Mouse (Mus musculus) forebrain, embryonic 12.5 days (tissue): ENCODE results near the gene Golgb1. TPM values are rescaled to one million over a fixed set of nuclear protein-coding genes. Genes with fewer than 3 reads are reported as not detected.

Experiments
- ATAC-seq: fragments of 200-750 bp; cut with Nextera tagmentation; 2 replicates; pipeline ENCODE4 v1.8.0; 2017; ENCODE audit warnings: moderate TSS enrichment; ENCODE audit not compliant: low FRiP score
- H3K27ac ChIP-seq: fragments of 300-500 bp; sonication (generic); 2 replicates; pipeline ENCODE4 v1.5.1; 2016; ENCODE audit warnings: mild to moderate bottlenecking
- H3K27me3 ChIP-seq: fragments of 300-500 bp; sonication (generic); 2 replicates; pipeline ENCODE4 v1.6.1; 2016; ENCODE audit warnings: mild to moderate bottlenecking
- H3K36me3 ChIP-seq: fragments of 300-500 bp; sonication (generic); replicated peaks from 2 replicates; pipeline ENCODE4 v1.6.1; 2016; ENCODE audit warnings: mild to moderate bottlenecking
- H3K4me1 ChIP-seq: fragments of 300-500 bp; sonication (generic); 2 replicates; pipeline ENCODE4 v1.6.1; 2016
- H3K4me2 ChIP-seq: fragments of 300-500 bp; sonication (generic); 2 replicates; pipeline ENCODE4 v1.6.1; 2016; ENCODE audit warnings: mild to moderate bottlenecking, moderate library complexity
- H3K4me3 ChIP-seq: fragments of 300-500 bp; sonication (generic); replicated peaks from 2 replicates; pipeline ENCODE4 v1.5.1; 2016; ENCODE audit warnings: mild to moderate bottlenecking
- H3K9ac ChIP-seq: fragments of 300-500 bp; sonication (generic); 2 replicates; pipeline ENCODE4 v1.6.1; 2016; ENCODE audit warnings: mild to moderate bottlenecking
- H3K9me3 ChIP-seq: fragments of 300-500 bp; sonication (generic); 2 replicates; pipeline ENCODE4 v1.6.1; 2016
- WGBS: fragments of 180-500 bp; shearing (Covaris S2); methylation state at CpG from one replicate; pipeline ENCODE4 v1.1.7; 2016; 5-methylcytosine and 5-hydroxymethylcytosine counted together
- polyA plus RNA-seq: library from polyadenylated mRNA; unstranded; fragments of >200 nt; fragmentation: Nextera tagmentation; extraction: Ambion mirVana; gene quantifications from 2 replicates; pipeline ENCODE4 v1.2.1, GENCODE M21; 2016

The Golgb1 gene
- polyA plus RNA-seq, 1 experiment from 2014 or later: 74.7 TPM

DNA sequence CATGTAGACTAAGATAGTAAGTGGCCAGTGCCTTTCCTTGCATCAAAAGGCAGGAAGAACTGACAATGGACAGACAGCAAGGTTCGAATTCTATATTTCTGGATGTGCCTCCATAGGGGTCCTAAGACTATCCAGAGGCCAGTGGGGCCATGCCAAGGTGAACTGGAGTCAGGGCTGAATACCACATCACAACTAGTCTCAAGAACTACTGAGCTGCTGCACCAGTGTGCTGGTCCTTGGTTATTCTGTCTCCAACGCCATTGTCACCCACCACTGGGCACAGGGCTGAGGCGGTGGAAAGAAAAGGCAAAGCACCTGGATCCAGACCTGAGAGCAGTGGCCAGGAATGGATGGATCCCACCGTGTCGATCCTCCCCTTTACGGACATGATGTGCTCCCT is 57.6 kb downstream of the Golgb1 start:
- Histone ChIP-seq H3K9ac (no peak overlapping the region), H3K9me3 (no peaks in the 10 kb centered on the region), H3K4me2 (no peak overlapping the region), H3K27me3 (no peaks in the 10 kb centered on the region), H3K27ac (no peak overlapping the region), H3K4me1 (no peaks in the 10 kb centered on the region), H3K4me3 (no peak overlapping the region), H3K36me3 (peaks cover 58% of the 10 kb centered on the region)
- ATAC-seq: no peak
- 94% methylated on average over 6 of the region's 6 CpGs for WGBS

DNA sequence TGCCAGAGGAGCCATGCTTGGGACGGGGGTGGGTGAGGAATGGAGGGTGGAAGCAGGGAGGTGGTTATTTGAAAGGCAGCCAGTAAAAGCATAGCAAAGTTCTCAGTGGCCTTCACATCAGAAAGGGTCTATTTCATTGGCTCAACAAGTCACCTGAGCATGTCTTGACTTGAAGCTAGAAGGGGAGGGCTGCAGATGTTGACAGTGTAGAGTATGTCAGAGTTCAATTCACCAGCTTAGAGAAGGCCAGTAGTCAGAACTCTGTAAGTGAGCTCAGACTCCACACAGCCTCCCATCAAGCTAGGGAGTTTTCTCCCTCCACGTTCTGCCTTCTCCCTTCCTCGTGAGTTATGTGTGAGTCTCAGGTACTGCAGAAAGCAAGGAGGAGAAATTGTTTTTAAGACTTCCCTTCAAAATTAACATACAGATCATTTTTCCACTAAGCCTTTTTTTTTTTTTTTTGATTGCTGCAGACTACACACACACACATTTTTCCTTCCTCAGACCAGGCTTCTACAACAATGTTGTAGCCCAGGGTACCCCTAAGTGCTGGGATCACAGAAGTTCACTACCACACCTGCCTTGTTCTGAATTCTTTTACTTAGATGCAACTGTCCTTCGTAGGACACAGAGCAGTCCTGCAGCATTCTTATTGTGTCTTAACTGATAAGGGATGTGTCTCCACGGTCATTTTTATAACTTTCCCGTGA is 59.3 kb downstream of the Golgb1 start:
- H3K27me3 ChIP-seq: no peaks in the 10 kb centered on the region

DNA sequence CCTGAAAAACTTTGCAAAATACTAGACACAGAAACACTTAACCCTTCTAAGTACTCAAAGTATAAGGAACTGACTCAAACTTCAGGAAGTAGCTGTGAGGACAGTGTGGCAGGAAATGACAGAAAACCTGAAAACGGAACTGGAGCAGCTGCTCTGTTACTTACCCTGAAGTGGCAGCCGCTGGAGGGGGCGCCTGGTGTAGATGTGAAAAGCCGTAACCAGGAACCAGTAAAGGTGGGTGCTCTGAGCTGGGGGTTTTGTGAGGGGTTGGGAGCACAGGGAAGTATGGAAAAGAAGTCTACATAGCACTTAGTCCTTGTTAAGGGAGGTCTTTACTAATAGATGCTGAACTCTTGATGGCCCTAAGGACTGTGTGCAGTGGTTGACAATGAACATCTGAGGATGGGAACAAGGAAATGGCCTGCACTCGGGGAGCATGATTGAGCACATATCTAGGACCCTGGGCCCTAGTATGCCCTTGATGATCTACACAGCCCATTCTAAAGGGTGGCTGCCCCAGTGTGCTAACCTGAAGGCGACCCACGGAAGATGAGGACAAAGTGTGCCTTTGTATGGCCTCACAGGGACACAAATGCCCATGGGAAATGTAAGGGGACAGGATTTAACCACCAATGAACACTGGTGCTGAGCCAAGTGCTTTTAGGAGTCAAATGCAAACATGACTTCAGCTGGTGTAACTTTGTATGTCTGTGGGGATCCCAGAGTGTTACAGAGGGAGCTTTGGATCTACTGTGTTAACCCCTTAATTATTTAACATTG is 60.1 kb downstream of the Golgb1 start, which contains the start of gene Hcls1:
TSS of gene Hcls1 (plus strand) at position 143 of the 780 bp plus-strand sequence.
- Histone ChIP-seq H3K27ac (no peak within 1 kb of the TSS), H3K27me3 (no peaks in the 10 kb centered on the region), H3K9ac (no peak within 1 kb of the TSS), H3K4me1 (no peaks in the 10 kb centered on the region), H3K36me3 (peaks cover 34% of the 10 kb centered on the region), H3K4me2 (no peak within 1 kb of the TSS), H3K9me3 (no peaks in the 10 kb centered on the region), H3K4me3 (no peak within 1 kb of the TSS)
- no peak for ATAC-seq
- WGBS: 83% methylated on average over 7 of the region's 7 CpGs

More for the DNA sequence above, 59.3 kb downstream of the Golgb1 start:
- Histone ChIP-seq H3K4me3 (no peak overlapping the region), H3K4me1 (no peaks in the 10 kb centered on the region), H3K36me3 (peaks cover 41% of the 10 kb centered on the region), H3K9ac (no peak overlapping the region), H3K27ac (no peak overlapping the region), H3K9me3 (no peaks in the 10 kb centered on the region), H3K4me2 (no peak overlapping the region)
- WGBS: 87% methylated on average over 6 of the region's 6 CpGs
- no peak for ATAC-seq

DNA sequence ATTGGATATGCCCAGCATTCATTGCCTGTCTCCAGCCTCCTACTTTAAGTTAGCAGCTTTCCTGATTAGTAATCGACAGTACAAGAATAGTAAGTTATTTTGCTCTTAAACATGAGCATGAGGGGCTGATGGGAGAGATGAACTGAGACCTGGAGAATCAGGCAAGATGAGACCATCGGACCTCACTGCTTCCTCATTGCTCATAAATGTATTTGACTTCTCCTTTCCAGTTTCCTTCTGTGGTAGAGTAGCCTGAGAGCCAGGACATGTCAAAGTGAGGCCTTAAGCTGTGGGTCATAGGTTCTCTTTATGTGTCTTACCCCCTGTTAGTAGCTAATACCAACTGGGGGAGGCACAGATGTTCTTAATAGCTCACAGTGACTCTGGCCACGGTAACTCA is 60.9 kb downstream of the Golgb1 start:
- no peaks in the 10 kb centered on the region for H3K4me1 ChIP-seq
- no peak overlapping the region for H3K27ac ChIP-seq
- no peaks in the 10 kb centered on the region for H3K27me3 ChIP-seq
- peaks cover 26% of the 10 kb centered on the region for H3K36me3 ChIP-seq
- no peak overlapping the region for H3K4me2 ChIP-seq
- 86% methylated on average over 3 of the region's 3 CpGs for WGBS
- no peaks in the 10 kb centered on the region for H3K9me3 ChIP-seq
- no peak overlapping the region for H3K9ac ChIP-seq
- ATAC-seq: no peak
- no peak overlapping the region for H3K4me3 ChIP-seq

DNA sequence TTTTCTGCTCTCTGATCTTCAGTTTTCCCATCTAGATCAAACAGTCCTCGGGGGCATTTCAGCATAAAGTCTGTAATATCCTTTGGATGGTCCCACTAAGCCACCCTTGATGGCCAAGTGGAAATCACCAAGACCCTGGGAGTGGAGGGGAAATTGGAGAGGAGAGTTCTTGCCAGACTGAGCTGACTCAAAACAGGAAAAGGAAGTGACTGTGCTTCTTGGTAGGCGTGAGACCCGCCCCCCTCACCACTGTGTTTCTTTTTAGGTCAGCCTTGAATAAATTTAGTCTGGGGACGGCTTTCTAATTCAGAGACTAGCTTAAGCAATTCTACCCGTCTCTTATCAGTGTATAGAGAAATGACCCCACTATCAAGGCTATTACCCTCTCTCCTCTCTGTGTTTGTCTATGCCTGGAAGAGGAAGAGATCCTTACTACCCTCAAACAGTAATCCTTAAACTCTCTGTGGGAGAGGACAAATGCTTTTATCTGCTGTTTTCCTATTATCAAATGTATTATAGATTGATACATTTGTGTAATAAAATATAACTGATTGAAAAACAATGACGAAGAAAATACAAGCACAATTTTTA is 66.3 kb downstream of the Golgb1 start:
- no peak for ATAC-seq
- Histone ChIP-seq H3K27ac (no peak overlapping the region), H3K9me3 (no peaks in the 10 kb centered on the region), H3K4me1 (peaks cover 8% of the 10 kb centered on the region), H3K9ac (no peak overlapping the region), H3K4me2 (no peak overlapping the region), H3K27me3 (no peaks in the 10 kb centered on the region), H3K36me3 (no peaks in the 10 kb centered on the region), H3K4me3 (no peak overlapping the region)
- WGBS: 80% methylated on average over 6 of the region's 6 CpGs

DNA sequence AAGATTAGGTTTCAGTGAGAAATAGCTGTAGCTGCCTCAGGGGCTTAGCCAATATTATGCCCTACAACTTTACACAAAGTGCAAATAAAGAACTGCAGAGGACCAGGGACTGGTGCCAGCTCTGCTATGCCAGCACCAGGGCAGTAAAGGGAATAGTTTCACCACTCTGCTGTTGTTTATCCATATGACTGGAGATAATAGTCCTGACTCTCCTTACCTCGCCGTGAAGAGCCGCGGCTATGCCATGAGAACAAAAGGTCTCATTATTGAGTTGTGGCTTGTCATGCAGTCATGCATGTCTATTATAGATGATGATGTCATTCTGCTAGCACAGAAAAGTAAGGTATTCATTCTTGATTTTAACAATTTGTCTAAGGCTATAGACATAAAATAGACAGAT is 67.0 kb downstream of the Golgb1 start:
- Histone ChIP-seq H3K36me3 (no peaks in the 10 kb centered on the region), H3K27me3 (no peaks in the 10 kb centered on the region), H3K4me3 (no peak overlapping the region), H3K4me1 (peaks cover 8% of the 10 kb centered on the region), H3K9ac (no peak overlapping the region), H3K4me2 (no peak overlapping the region), H3K27ac (no peak overlapping the region), H3K9me3 (no peaks in the 10 kb centered on the region)
- 67% methylated on average over 4 of the region's 4 CpGs for WGBS
- no peak for ATAC-seq

DNA sequence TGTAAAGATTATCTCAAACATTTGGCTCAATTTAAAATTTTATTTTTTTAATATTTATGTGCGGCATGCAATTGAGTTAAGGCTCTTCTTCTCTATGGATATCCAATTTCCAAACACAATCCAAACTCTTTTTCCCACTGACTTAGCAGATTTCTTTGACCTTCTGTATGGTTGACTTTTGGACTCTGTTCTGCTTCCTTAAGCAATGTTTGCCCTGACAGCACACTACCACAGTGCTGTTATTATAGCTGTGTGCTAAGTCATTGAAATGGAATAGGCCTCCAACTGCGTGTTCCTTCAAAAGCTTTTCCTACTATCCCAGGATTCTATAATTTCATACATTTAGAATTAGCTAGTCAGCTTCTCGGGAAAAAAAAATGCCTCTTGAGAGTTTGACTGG is 68.7 kb downstream of the Golgb1 start:
- Histone ChIP-seq H3K27ac (no peak overlapping the region), H3K36me3 (no peaks in the 10 kb centered on the region), H3K4me3 (no peak overlapping the region), H3K4me2 (no peak overlapping the region), H3K27me3 (no peaks in the 10 kb centered on the region), H3K9ac (no peak overlapping the region), H3K4me1 (peaks cover 8% of the 10 kb centered on the region), H3K9me3 (no peaks in the 10 kb centered on the region)
- ATAC-seq: no peak
- 90% methylated on average over 3 of the region's 3 CpGs for WGBS

DNA sequence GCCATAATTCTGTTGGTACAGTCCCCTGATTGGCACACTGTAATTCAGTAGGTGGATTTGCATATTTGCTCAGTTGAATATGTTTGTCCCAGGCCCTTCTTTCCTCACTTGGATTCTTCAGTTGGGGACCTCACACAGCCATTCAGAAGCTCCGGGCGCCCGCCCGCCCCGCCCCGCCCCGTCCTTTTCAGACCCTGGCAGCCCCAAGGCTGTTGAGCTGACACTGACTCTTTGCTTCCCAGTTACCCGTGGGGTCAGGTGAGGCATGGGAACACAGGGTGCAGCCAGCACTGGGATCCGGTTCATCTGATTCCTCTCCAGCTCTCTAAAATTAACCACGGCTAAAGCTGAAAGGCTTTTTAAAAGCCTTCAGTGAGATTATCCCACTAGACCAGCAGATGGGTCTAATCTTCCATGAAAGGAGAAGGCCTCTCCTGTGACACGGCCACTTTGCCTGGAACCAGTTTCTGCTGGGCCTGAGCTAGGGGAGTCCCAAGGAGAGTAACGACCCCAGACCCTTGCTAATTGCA is 70.0 kb downstream of the Golgb1 start:
- Histone ChIP-seq H3K9ac (no peak overlapping the region), H3K27ac (no peak overlapping the region), H3K4me2 (no peak overlapping the region), H3K27me3 (no peaks in the 10 kb centered on the region), H3K4me1 (peaks cover 8% of the 10 kb centered on the region), H3K36me3 (no peaks in the 10 kb centered on the region), H3K9me3 (no peaks in the 10 kb centered on the region), H3K4me3 (no peak overlapping the region)
- peak; percentile 64 for ATAC-seq
- 10% methylated on average over 12 of the region's 12 CpGs for WGBS

DNA sequence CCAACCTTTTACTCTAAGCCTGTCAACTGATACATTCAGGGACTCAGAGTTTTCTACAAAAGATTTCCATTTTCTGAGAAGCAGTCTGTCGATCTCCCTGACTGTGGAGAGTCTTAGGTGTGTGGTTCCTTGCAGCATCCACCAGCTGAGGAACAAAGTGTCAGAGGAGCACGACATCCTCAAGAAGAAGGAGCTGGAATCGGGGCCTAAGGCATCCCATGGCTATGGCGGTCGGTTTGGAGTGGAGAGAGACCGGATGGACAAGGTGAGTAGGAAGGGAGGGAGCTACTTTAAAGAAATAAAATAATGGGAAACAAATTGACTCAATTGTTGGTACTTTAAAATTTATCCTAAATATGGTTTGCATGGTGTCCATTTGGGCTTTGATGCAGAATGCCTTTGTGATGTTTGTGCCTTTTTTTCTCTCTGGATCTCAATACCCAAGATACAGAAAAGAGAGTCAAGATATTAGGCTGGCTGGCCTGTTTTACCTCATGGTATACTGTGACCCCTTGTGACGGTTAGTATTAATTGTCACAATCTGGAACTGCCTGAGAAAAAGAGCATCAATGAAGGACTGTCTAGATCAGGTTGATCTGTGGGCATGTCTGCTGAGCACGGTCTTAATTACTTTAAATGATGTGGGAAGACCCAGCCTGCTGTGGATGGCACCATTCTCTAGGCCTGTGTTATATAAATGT is 71.7 kb downstream of the Golgb1 start:
- Histone ChIP-seq H3K27me3 (no peaks in the 10 kb centered on the region), H3K4me1 (peaks cover 8% of the 10 kb centered on the region), H3K4me2 (no peak overlapping the region), H3K27ac (no peak overlapping the region), H3K9me3 (no peaks in the 10 kb centered on the region), H3K4me3 (no peak overlapping the region), H3K36me3 (no peaks in the 10 kb centered on the region), H3K9ac (no peak overlapping the region)
- no peak for ATAC-seq
- 87% methylated on average over 8 of the region's 8 CpGs for WGBS

DNA sequence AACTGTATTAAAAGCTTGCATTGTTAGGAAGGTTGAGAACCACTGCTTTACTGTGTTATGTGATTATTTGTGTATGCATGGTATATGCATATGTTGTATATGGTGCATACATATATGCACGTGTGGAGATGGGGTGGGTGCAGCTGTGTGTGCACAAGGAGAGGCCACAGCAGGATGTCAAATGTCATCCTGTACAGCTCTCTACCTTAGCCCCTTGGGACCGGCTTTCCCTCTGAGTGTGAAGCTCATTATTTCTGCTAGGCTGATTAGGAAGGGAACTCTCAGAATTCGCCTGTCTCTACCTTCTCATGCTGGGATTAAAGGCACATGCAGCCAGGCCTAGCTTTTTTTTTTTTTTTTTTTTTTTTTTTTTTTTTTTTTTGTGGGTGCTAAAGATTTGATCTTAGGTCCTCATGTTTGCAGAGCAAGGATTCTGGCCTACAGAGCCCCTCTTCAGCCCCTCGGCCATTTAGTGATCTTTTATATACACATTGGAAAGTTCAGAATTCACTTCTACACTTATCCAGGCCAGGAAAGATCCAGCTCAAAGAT is 72.8 kb downstream of the Golgb1 start:
- Histone ChIP-seq H3K27ac (no peak overlapping the region), H3K4me3 (no peak overlapping the region), H3K36me3 (no peaks in the 10 kb centered on the region), H3K4me1 (peaks cover 8% of the 10 kb centered on the region), H3K27me3 (no peaks in the 10 kb centered on the region), H3K4me2 (no peak overlapping the region), H3K9ac (no peak overlapping the region), H3K9me3 (no peaks in the 10 kb centered on the region)
- WGBS: 46% methylated on average over 4 of the region's 4 CpGs
- no peak for ATAC-seq

DNA sequence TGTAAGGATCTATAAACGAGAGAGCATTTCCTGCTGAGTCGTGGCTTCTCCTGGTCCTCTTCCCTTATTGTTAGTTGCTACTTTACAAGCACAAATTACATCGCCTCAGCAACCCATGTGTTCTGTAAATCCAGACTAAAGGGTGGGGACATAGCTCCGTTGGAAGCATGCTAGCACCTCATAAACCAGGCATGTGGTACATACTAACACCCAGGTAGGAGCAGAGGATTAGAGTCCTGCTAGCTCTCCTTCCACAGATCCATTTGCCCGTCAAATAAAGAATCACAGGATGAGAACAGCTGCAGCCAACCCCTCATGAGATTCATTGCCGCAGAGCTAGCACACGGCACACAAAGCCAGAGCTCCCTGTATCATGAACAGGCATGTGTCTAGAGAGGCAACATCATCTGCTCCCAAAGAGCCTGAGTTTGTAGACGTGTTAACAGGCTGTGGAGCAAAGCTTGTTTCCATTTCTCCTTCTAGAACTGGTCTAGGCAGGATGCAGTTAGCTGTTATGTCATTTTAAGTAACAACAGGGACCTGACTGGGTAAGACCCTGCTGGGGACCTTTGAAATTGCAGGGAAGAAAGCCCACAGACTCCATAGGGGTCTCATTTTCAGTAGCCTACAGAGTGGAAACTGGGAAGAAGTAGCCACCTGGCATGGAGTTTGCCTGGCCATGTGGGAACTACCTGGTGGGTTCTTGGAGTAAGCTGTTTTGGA is 74.8 kb downstream of the Golgb1 start:
- Histone ChIP-seq H3K4me3 (no peak overlapping the region), H3K4me2 (no peak overlapping the region), H3K9ac (no peak overlapping the region), H3K9me3 (no peaks in the 10 kb centered on the region), H3K36me3 (no peaks in the 10 kb centered on the region), H3K27ac (no peak overlapping the region), H3K4me1 (peaks cover 6% of the 10 kb centered on the region), H3K27me3 (no peaks in the 10 kb centered on the region)
- ATAC-seq: no peak
- 69% methylated on average over 8 of the region's 8 CpGs for whole genome bisulfite sequencing
